Mouse (Mus musculus) neural tube, postnatal 0 days (tissue): ENCODE measurements around the gene Snap47. TPM values are rescaled to one million over a fixed set of nuclear protein-coding genes. Genes with fewer than 3 reads are reported as not detected.

Experiments
- polyA plus RNA-seq: library from polyadenylated mRNA; unstranded; fragments of >200 nt; fragmentation: Nextera tagmentation; extraction: Ambion mirVana; gene quantifications from 2 replicates; pipeline ENCODE4 v1.2.1, GENCODE M21; 2015

Gene Snap47
- polyA plus RNA-seq: 539 and 570 TPM in 2 replicates

GRCm38 (mm10) chr11:59451086-59451485, at the start of gene Snap47:
Snap47 (minus strand) TSS chr11:59451186.

GRCm38 (mm10) chr11:59472326-59472677, 21.3 kb upstream of the Snap47 start, which contains the start of gene Zfp867:
Zfp867 (minus strand) TSS chr11:59472474.

DNA sequence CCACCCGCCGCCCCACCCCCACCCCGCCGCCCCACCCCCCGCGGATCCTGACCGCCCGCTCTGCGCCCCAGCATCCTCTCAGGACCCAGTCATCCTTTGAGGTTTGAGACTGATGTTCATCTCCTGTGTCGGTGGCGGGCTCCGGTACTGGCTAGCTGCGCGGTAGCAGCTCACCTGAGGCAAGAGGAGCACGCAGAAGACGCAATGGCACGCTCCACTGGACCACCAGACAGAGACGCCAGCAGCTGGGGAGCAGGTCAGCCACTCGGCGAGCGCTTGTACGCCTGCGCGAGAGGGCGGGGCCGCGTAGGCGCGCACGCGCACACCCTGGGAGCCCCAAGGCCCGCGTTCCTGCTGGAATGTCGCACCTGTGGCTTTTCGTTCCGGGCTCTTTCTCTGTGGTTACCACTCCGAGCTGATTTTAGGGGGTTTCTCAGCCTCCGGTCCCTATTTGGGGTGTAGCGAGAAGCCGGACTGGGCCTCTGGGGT, 1.2 kb downstream of the Snap47 start, which contains the start of gene Jmjd4:
TSS of gene Jmjd4 (plus strand) at position 305 of the 489 bp plus-strand sequence.

DNA sequence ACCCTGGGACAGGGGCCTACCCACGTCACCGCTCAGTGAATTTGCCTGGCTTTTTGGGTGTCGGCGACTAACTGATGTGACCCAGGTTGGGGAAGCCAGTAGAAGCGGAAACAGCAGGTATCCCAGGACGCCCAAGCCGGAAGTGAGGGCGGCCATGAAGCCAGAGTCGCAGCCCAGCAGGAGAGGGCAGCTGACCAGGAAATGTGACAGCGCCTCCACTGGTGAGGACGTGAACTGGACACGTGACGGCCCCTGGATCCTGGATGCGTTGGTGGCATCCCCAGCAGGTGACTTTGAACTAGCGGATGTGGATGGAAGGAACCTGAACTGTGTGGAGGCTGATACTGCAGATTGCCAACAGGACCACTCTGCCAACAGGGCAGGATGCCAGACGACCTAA, 75.5 kb downstream of the Snap47 start, which contains the start of gene Prss38:
TSS of gene Prss38 (minus strand) at position 183 of the 400 bp plus-strand sequence.

Other genes with a start within 250 kb of the Snap47 start
- gene Mrpl55, start 248.7 kb downstream of the Snap47 start, polyA plus RNA-seq: 116 and 117 TPM in 2 replicates
- gene 2310033P09Rik, start 242.9 kb downstream of the Snap47 start, polyA plus RNA-seq: 26.2 and 28.5 TPM in 2 replicates
- gene Arf1, start 222.9 kb downstream of the Snap47 start, polyA plus RNA-seq: 573 and 620 TPM in 2 replicates
- gene Wnt3a, start 160.4 kb downstream of the Snap47 start, polyA plus RNA-seq: not detected in 2 replicates
- 2.4 and 3.3 TPM in 2 replicates for gene Wnt9a, start 144.3 kb downstream of the Snap47 start, polyA plus RNA-seq
- not detected in 2 replicates for gene Prss38, start 75.5 kb downstream of the Snap47 start, polyA plus RNA-seq
- gene Jmjd4, start 1.1 kb downstream of the Snap47 start, polyA plus RNA-seq: 24.2 and 24.3 TPM in 2 replicates
- 7.2 and 8.0 TPM in 2 replicates for gene Zfp867, start 21.3 kb upstream of the Snap47 start, polyA plus RNA-seq
- 12.2 and 12.4 TPM in 2 replicates for gene Zkscan17, start 75.6 kb upstream of the Snap47 start, polyA plus RNA-seq
- gene Nlrp3, start 90.4 kb upstream of the Snap47 start, polyA plus RNA-seq: 0.22 and 0.24 TPM in 2 replicates
- gene Olfr222, start 125.0 kb upstream of the Snap47 start, polyA plus RNA-seq: 0.20 TPM in 1 of 2 replicates, not detected in the other
- gene Olfr223, start 142.1 kb upstream of the Snap47 start, polyA plus RNA-seq: not detected in 2 replicates
- 54.2 and 58.7 TPM in 2 replicates for gene Mprip, start 210.1 kb upstream of the Snap47 start, polyA plus RNA-seq